Mouse (Mus musculus) kidney, embryonic 15.5 days (tissue): Measurements from ENCODE around the gene Phldb2. TPM values are rescaled to one million over a fixed set of nuclear protein-coding genes. Genes with fewer than 3 reads are reported as not detected.

Source experiments
- ATAC-seq: fragments of 200-750 bp; cut with Nextera tagmentation; replicated peaks from 2 replicates; pipeline ENCODE4 v1.8.0; 2017; ENCODE audit warnings: moderate TSS enrichment; ENCODE audit not compliant: low FRiP score
- H3K27ac ChIP-seq: fragments of 300-500 bp; sonication (generic); 2 replicates; pipeline ENCODE4 v1.5.1; 2015; ENCODE audit warnings: mild to moderate bottlenecking, inconsistent platforms
- H3K27me3 ChIP-seq: fragments of 300-500 bp; sonication (generic); 2 replicates; pipeline ENCODE4 v1.6.1; 2015; ENCODE audit warnings: inconsistent platforms
- H3K36me3 ChIP-seq: fragments of 300-500 bp; sonication (generic); 2 replicates; pipeline ENCODE4 v1.6.1; 2015; ENCODE audit warnings: inconsistent platforms
- H3K4me1 ChIP-seq: fragments of 300-500 bp; sonication (generic); 2 replicates; pipeline ENCODE4 v1.6.1; 2015; ENCODE audit warnings: inconsistent platforms
- H3K4me2 ChIP-seq: fragments of 300-500 bp; sonication (generic); 2 replicates; pipeline ENCODE4 v1.6.1; 2015; ENCODE audit warnings: moderate library complexity, mild to moderate bottlenecking, inconsistent platforms
- H3K4me3 ChIP-seq: fragments of 300-500 bp; sonication (generic); replicated peaks from 2 replicates; pipeline ENCODE4 v1.5.1; 2015; ENCODE audit warnings: mild to moderate bottlenecking, inconsistent platforms
- H3K9ac ChIP-seq: fragments of 300-500 bp; sonication (generic); 2 replicates; pipeline ENCODE4 v1.6.1; 2015; ENCODE audit warnings: mild to moderate bottlenecking, inconsistent platforms
- H3K9me3 ChIP-seq: fragments of 300-500 bp; sonication (generic); replicated peaks from 2 replicates; pipeline ENCODE4 v1.6.1; 2016; ENCODE audit warnings: inconsistent platforms
- WGBS: fragments of 180-500 bp; shearing (Covaris S2); methylation state at CpG from one replicate; pipeline ENCODE4 v1.1.7; 2015; ENCODE audit warnings: mixed read lengths; 5-methylcytosine and 5-hydroxymethylcytosine counted together
- polyA plus RNA-seq: library from polyadenylated mRNA; unstranded; fragments of >200 nt; fragmentation: Nextera tagmentation; extraction: Ambion mirVana; gene quantifications from 2 replicates; pipeline ENCODE4 v1.2.1, GENCODE M21; 2015

The Phldb2 gene
- polyA plus RNA-seq, 1 experiment from 2014 or later: 84.2 TPM

GRCm38 (mm10) chr16:45798591-45798990 lies 154.8 kb downstream of the Phldb2 start:
- H3K27me3 ChIP-seq: no peaks in the 10 kb centered on the region
- 91% methylated on average over 2 of the region's 2 CpGs for WGBS
- no peak overlapping the region for H3K4me3 ChIP-seq
- peaks cover 8% of the 10 kb centered on the region; the same call in 1 of the 2 replicates for H3K4me1 ChIP-seq
- no peak overlapping the region for H3K4me2 ChIP-seq
- ATAC-seq: no peak
- H3K9ac ChIP-seq: no peak overlapping the region
- peaks cover 90% of the 10 kb centered on the region for H3K36me3 ChIP-seq
- no peaks in the 10 kb centered on the region for H3K9me3 ChIP-seq
- H3K27ac ChIP-seq: 0 out of 2 replicates have a peak overlapping the region, but pooled peaks have one; percentile 14

- Histone ChIP-seq H3K4me2 (no peak overlapping the region), H3K9ac (no peak overlapping the region), H3K9me3 (no peaks in the 10 kb centered on the region), H3K27ac (peak overlapping the region; percentile 25; the same call in 1 of the 2 replicates), H3K4me3 (no peak overlapping the region), H3K27me3 (no peaks in the 10 kb centered on the region), H3K36me3 (peaks cover 91% of the 10 kb centered on the region), H3K4me1 (0 out of 2 replicates have a peak, but pooled peaks cover 8% of the 10 kb centered on the region)
- peak; percentile 92 for ATAC-seq
- WGBS: 31% methylated on average over 2 of the region's 2 CpGs
These were observed 156.6 kb downstream of the Phldb2 start for GRCm38 (mm10) chr16:45796815-45797214.

GRCm38 (mm10) chr16:45795188-45795693 lies 158.2 kb downstream of the Phldb2 start:
- ATAC-seq: no peak
- H3K27me3 ChIP-seq: no peaks in the 10 kb centered on the region
- H3K4me1 ChIP-seq: 0 out of 2 replicates have a peak, but pooled peaks cover 8% of the 10 kb centered on the region
- H3K27ac ChIP-seq: peak overlapping the region; percentile 34; the same call in 1 of the 2 replicates
- no peak overlapping the region for H3K4me2 ChIP-seq
- WGBS: 70% methylated on average over 5 of the region's 5 CpGs
- peaks cover 88% of the 10 kb centered on the region for H3K36me3 ChIP-seq
- no peak overlapping the region for H3K9ac ChIP-seq
- no peaks in the 10 kb centered on the region for H3K9me3 ChIP-seq
- no peak overlapping the region for H3K4me3 ChIP-seq

- H3K27ac ChIP-seq: no peak overlapping the region
- WGBS: 84% methylated on average over 2 of the region's 2 CpGs
- no peaks in the 10 kb centered on the region for H3K9me3 ChIP-seq
- H3K9ac ChIP-seq: no peak overlapping the region
- no peaks in the 10 kb centered on the region for H3K27me3 ChIP-seq
- H3K4me1 ChIP-seq: 0 out of 2 replicates have a peak, but pooled peaks cover 8% of the 10 kb centered on the region
- H3K36me3 ChIP-seq: peaks cover 82% of the 10 kb centered on the region
- no peak for ATAC-seq
- H3K4me2 ChIP-seq: no peak overlapping the region
- H3K4me3 ChIP-seq: no peak overlapping the region
These were observed 160.6 kb downstream of the Phldb2 start for GRCm38 (mm10) chr16:45792781-45793180.

GRCm38 (mm10) chr16:45791286-45791685 lies 162.1 kb downstream of the Phldb2 start:
- Histone ChIP-seq H3K9me3 (no peaks in the 10 kb centered on the region), H3K27me3 (no peaks in the 10 kb centered on the region), H3K27ac (no peak overlapping the region), H3K4me2 (no peak overlapping the region), H3K9ac (no peak overlapping the region), H3K4me1 (0 out of 2 replicates have a peak, but pooled peaks cover 8% of the 10 kb centered on the region), H3K4me3 (no peak overlapping the region), H3K36me3 (peaks cover 80% of the 10 kb centered on the region)
- ATAC-seq: no peak
- 77% methylated on average over 5 of the region's 5 CpGs for WGBS

GRCm38 (mm10) chr16:45789311-45789710 lies 164.1 kb downstream of the Phldb2 start:
- no peak for ATAC-seq
- H3K27ac ChIP-seq: no peak overlapping the region
- H3K4me3 ChIP-seq: no peak overlapping the region
- no peaks in the 10 kb centered on the region for H3K4me1 ChIP-seq
- no peaks in the 10 kb centered on the region for H3K9me3 ChIP-seq
- H3K4me2 ChIP-seq: no peak overlapping the region
- H3K9ac ChIP-seq: no peak overlapping the region
- 89% methylated on average over 2 of the region's 2 CpGs for WGBS
- peaks cover 77% of the 10 kb centered on the region for H3K36me3 ChIP-seq
- H3K27me3 ChIP-seq: no peaks in the 10 kb centered on the region

- Histone ChIP-seq H3K27me3 (no peaks in the 10 kb centered on the region), H3K27ac (no peak overlapping the region), H3K9ac (no peak overlapping the region), H3K9me3 (no peaks in the 10 kb centered on the region), H3K36me3 (peaks cover 76% of the 10 kb centered on the region), H3K4me2 (no peak overlapping the region), H3K4me1 (no peaks in the 10 kb centered on the region), H3K4me3 (no peak overlapping the region)
- WGBS: 91% methylated on average over 6 of the region's 6 CpGs
- no peak for ATAC-seq
These were observed 165.7 kb downstream of the Phldb2 start for GRCm38 (mm10) chr16:45787650-45788049.

GRCm38 (mm10) chr16:45786639-45787038 lies 166.8 kb downstream of the Phldb2 start:
- no peak for ATAC-seq
- H3K9ac ChIP-seq: no peak overlapping the region
- WGBS: 32% methylated on average over 8 of the region's 8 CpGs
- H3K4me3 ChIP-seq: no peak overlapping the region
- no peak overlapping the region for H3K27ac ChIP-seq
- no peak overlapping the region for H3K4me2 ChIP-seq
- H3K36me3 ChIP-seq: peaks cover 76% of the 10 kb centered on the region
- no peaks in the 10 kb centered on the region for H3K9me3 ChIP-seq
- no peaks in the 10 kb centered on the region for H3K27me3 ChIP-seq
- no peaks in the 10 kb centered on the region for H3K4me1 ChIP-seq

- Histone ChIP-seq H3K9ac (no peak overlapping the region), H3K27me3 (no peaks in the 10 kb centered on the region), H3K9me3 (no peaks in the 10 kb centered on the region), H3K36me3 (peaks cover 91% of the 10 kb centered on the region), H3K4me2 (no peak overlapping the region), H3K4me1 (no peaks in the 10 kb centered on the region), H3K4me3 (no peak overlapping the region), H3K27ac (no peak overlapping the region)
- ATAC-seq: no peak
- 72% methylated on average over 6 of the region's 6 CpGs for WGBS
These were observed 173.4 kb downstream of the Phldb2 start for GRCm38 (mm10) chr16:45780001-45780400.

GRCm38 (mm10) chr16:45774813-45775212 lies 178.6 kb downstream of the Phldb2 start:
- no peak overlapping the region for H3K4me3 ChIP-seq
- no peak overlapping the region for H3K9ac ChIP-seq
- H3K36me3 ChIP-seq: peaks cover 93% of the 10 kb centered on the region
- H3K9me3 ChIP-seq: no peaks in the 10 kb centered on the region
- H3K4me1 ChIP-seq: no peaks in the 10 kb centered on the region
- H3K4me2 ChIP-seq: no peak overlapping the region
- ATAC-seq: no peak
- WGBS: 82% methylated on average over 5 of the region's 5 CpGs
- H3K27ac ChIP-seq: no peak overlapping the region
- no peaks in the 10 kb centered on the region for H3K27me3 ChIP-seq

GRCm38 (mm10) chr16:45770914-45771313 lies 182.5 kb downstream of the Phldb2 start:
- no peak overlapping the region for H3K9ac ChIP-seq
- WGBS: 96% methylated on average over 6 of the region's 6 CpGs
- H3K27ac ChIP-seq: no peak overlapping the region
- peaks cover 16% of the 10 kb centered on the region for H3K4me1 ChIP-seq
- no peak overlapping the region for H3K4me3 ChIP-seq
- no peak overlapping the region for H3K4me2 ChIP-seq
- H3K9me3 ChIP-seq: no peaks in the 10 kb centered on the region
- no peak for ATAC-seq
- H3K27me3 ChIP-seq: no peaks in the 10 kb centered on the region
- H3K36me3 ChIP-seq: peaks cover 85% of the 10 kb centered on the region

- no peaks in the 10 kb centered on the region for H3K9me3 ChIP-seq
- 52% methylated on average over 10 of the region's 10 CpGs for WGBS
- peaks cover 83% of the 10 kb centered on the region for H3K36me3 ChIP-seq
- H3K27ac ChIP-seq: peak overlapping the region; percentile 76
- peaks cover 23% of the 10 kb centered on the region for H3K4me1 ChIP-seq
- H3K9ac ChIP-seq: no peak overlapping the region
- no peaks in the 10 kb centered on the region for H3K27me3 ChIP-seq
- H3K4me3 ChIP-seq: no peak overlapping the region
- H3K4me2 ChIP-seq: no peak overlapping the region
- ATAC-seq: no peak
These were observed 185.4 kb downstream of the Phldb2 start for GRCm38 (mm10) chr16:45767853-45768640.
